Mouse (Mus musculus): ENCODE data around the gene Tnfrsf22. TPM values are rescaled to one million over a fixed set of nuclear protein-coding genes. Genes with fewer than 3 reads are reported as not detected.

Tnfrsf22 gene
- 4.7 to 9.0 TPM (median 5.6 TPM) in 4 replicates for total RNA-seq (2023; ENCODE audit: inconsistent age)

GRCm38 (mm10) chr7:143649034-143649768 is at the start of gene Tnfrsf22:
Gene Tnfrsf22, minus strand, starts transcription at chr7:143649661.

GRCm38 (mm10) chr7:143685359-143686067 is 36.1 kb upstream of the Tnfrsf22 start, which contains the start of gene Tnfrsf23:
Gene Tnfrsf23, minus strand, starts transcription at chr7:143685872.

GRCm38 (mm10) chr7:143628540-143628939 is 20.9 kb downstream of the Tnfrsf22 start, which contains the start of gene Tnfrsf26:
Gene Tnfrsf26, minus strand, starts transcription at chr7:143628722.

GRCm38 (mm10) chr7:143599428-143600230 is 49.8 kb downstream of the Tnfrsf22 start, which contains the start of gene Cars:
Gene Cars, minus strand, starts transcription at chr7:143600090.

Other genes starting within 250 kb of the Tnfrsf22 start
- 0.60 to 1.4 TPM (median 0.93 TPM) in 4 replicates for gene Cdkn1c, start 188.6 kb downstream of the Tnfrsf22 start, total RNA-seq (2023; ENCODE audit: inconsistent age)
- not detected in 4 replicates for gene Slc22a18, start 175.9 kb downstream of the Tnfrsf22 start, total RNA-seq (2023; ENCODE audit: inconsistent age)
- not detected in 4 replicates for gene Phlda2, start 146.5 kb downstream of the Tnfrsf22 start, total RNA-seq (2023; ENCODE audit: inconsistent age)
- 138 to 171 TPM (median 144 TPM) in 4 replicates for gene Nap1l4, start 100.6 kb downstream of the Tnfrsf22 start, total RNA-seq (2023; ENCODE audit: inconsistent age)
- 58.7 to 63.9 TPM (median 62.2 TPM) in 4 replicates for gene Cars, start 49.6 kb downstream of the Tnfrsf22 start, total RNA-seq (2023; ENCODE audit: inconsistent age)
- gene Tnfrsf26, start 20.9 kb downstream of the Tnfrsf22 start, total RNA-seq (2023; ENCODE audit: inconsistent age) = 4.8 to 8.0 TPM (median 6.4 TPM) in 4 replicates
- gene Tnfrsf23, start 36.2 kb upstream of the Tnfrsf22 start, total RNA-seq (2023; ENCODE audit: inconsistent age) = 1.7 to 3.3 TPM (median 2.3 TPM) in 3 of 4 replicates, not detected in the other
- gene Osbpl5, start 107.3 kb upstream of the Tnfrsf22 start, total RNA-seq (2023; ENCODE audit: inconsistent age) = 31.6 to 38.1 TPM (median 35.1 TPM) in 4 replicates
- gene Mrgprg, start 117.3 kb upstream of the Tnfrsf22 start, total RNA-seq (2023; ENCODE audit: inconsistent age) = not detected in 4 replicates
- 10.5 to 11.2 TPM (median 10.6 TPM) in 4 replicates for gene Mrgpre, start 134.8 kb upstream of the Tnfrsf22 start, total RNA-seq (2023; ENCODE audit: inconsistent age)
- 19.5 to 22.4 TPM (median 20.1 TPM) in 4 replicates for gene Nadsyn1, start 173.2 kb upstream of the Tnfrsf22 start, total RNA-seq (2023; ENCODE audit: inconsistent age)
- gene Dhcr7, start 173.5 kb upstream of the Tnfrsf22 start, total RNA-seq (2023; ENCODE audit: inconsistent age) = 15.7 to 20.9 TPM (median 18.6 TPM) in 4 replicates
- gene Gm498, start 217.2 kb upstream of the Tnfrsf22 start, total RNA-seq (2023; ENCODE audit: inconsistent age) = not detected in 4 replicates